Mouse (Mus musculus) liver, embryonic 14.5 days (tissue): ENCODE data around the gene Pbx2.

Experiments used
- CTCF ChIP-seq: IDR thresholded peaks from 2 replicates; pipeline ENCODE4 v1.5.1; 2016; ENCODE audit warnings: antibody characterized with exemption, low read depth, control low read depth
- EP300 ChIP-seq: IDR thresholded peaks from 2 replicates; pipeline ENCODE4 v1.6.1; 2016; ENCODE audit warnings: antibody characterized with exemption, low read depth

DNA sequence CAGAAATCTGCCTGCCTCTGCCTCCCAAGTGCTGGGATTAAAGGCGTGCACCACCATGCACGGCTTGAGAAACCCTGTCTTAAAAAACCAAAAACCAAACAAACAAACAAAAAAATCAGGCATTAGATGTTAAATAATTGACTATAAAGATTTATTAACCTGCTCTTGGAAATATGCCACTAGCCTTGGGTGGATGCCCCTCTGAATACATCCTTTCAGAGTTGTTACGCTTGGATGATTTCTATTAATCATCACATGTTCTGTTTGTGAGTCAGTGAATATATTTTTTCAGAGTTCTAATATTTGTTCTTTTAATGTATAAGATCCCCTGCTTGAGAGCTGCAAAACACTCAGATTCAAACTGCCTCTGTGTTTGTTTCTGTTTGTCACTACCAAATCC, 33.9 kb downstream of the Pbx2 start:
- TF ChIP-seq CTCF (no peak), EP300 (no peak)
